Mouse (Mus musculus): ENCODE data around the gene Hjurp. TPM values are rescaled to one million over a fixed set of nuclear protein-coding genes. Genes with fewer than 3 reads are reported as not detected.

Hjurp gene
- polyA plus RNA-seq, 1 experiment: 12.8 TPM

- DNase-seq: no peak
- Histone ChIP-seq H3K4me3 (ENCODE audit: insufficient read depth, low read depth, low read length) (no peak overlapping the region), H3K36me3 (ENCODE audit: control insufficient read depth, insufficient read depth, low read length) (no peaks in the 10 kb centered on the region), H3K27me3 (replicated peaks; ENCODE audit: control insufficient read depth, insufficient read depth, low read length) (no peaks in the 10 kb centered on the region), H3K4me1 (ENCODE audit: control insufficient read depth, insufficient read depth, low read length) (no peaks in the 10 kb centered on the region; the same call in 1 of the 2 replicates), H3K27ac (ENCODE audit: insufficient read depth, low read depth, low read length) (no peak overlapping the region)
- TF ChIP-seq POLR2A (IDR thresholded peaks at IDR 0.05; ENCODE audit: low read depth, low read length) (no peak), CTCF (conservative IDR thresholded peaks at IDR 0.05; ENCODE audit: insufficient read depth, insufficient read length, low read depth, low read length) (no peak)
- 78% methylated on average over 12 of the region's 12 CpGs for WGBS
These were observed 22.5 kb downstream of the Hjurp start for GRCm38 (mm10) chr1:88254793-88255465.

- DNase-seq: no peak
- H3K4me3 ChIP-seq (ENCODE audit: insufficient read depth, low read depth, low read length): no peak overlapping the region
- H3K27me3 ChIP-seq (replicated peaks; ENCODE audit: control insufficient read depth, insufficient read depth, low read length): no peaks in the 10 kb centered on the region
- no peak overlapping the region for H3K27ac ChIP-seq (ENCODE audit: insufficient read depth, low read depth, low read length)
- 69% methylated on average over 6 of the region's 6 CpGs for WGBS
- H3K36me3 ChIP-seq (ENCODE audit: control insufficient read depth, insufficient read depth, low read length): no peaks in the 10 kb centered on the region
- TF ChIP-seq CTCF (conservative IDR thresholded peaks at IDR 0.05; ENCODE audit: insufficient read depth, insufficient read length, low read depth, low read length) (no peak), POLR2A (IDR thresholded peaks at IDR 0.05; ENCODE audit: low read depth, low read length) (no peak)
- no peaks in the 10 kb centered on the region for H3K4me1 ChIP-seq (ENCODE audit: control insufficient read depth, insufficient read depth, low read length)
These were observed 23.9 kb downstream of the Hjurp start for GRCm38 (mm10) chr1:88253540-88253939.

GRCm38 (mm10) chr1:88253106-88253505, 24.3 kb downstream of the Hjurp start:
- Histone ChIP-seq H3K4me3 (ENCODE audit: insufficient read depth, low read depth, low read length) (no peak overlapping the region), H3K36me3 (ENCODE audit: control insufficient read depth, insufficient read depth, low read length) (no peaks in the 10 kb centered on the region), H3K4me1 (ENCODE audit: control insufficient read depth, insufficient read depth, low read length) (no peaks in the 10 kb centered on the region), H3K27me3 (replicated peaks; ENCODE audit: control insufficient read depth, insufficient read depth, low read length) (no peaks in the 10 kb centered on the region), H3K27ac (ENCODE audit: insufficient read depth, low read depth, low read length) (no peak overlapping the region)
- DNase-seq: no peak
- no peak for TF ChIP-seq POLR2A (IDR thresholded peaks at IDR 0.05; ENCODE audit: low read depth, low read length)
- TF ChIP-seq CTCF (conservative IDR thresholded peaks at IDR 0.05; ENCODE audit: insufficient read depth, insufficient read length, low read depth, low read length): no peak
- 61% methylated on average over 8 of the region's 8 CpGs for WGBS

- TF ChIP-seq CTCF (conservative IDR thresholded peaks at IDR 0.05; ENCODE audit: insufficient read depth, insufficient read length, low read depth, low read length): no peak
- no peak for TF ChIP-seq POLR2A (IDR thresholded peaks at IDR 0.05; ENCODE audit: low read depth, low read length)
- DNase-seq: no peak
- no peak overlapping the region for H3K27ac ChIP-seq (ENCODE audit: insufficient read depth, low read depth, low read length)
- no peaks in the 10 kb centered on the region for H3K27me3 ChIP-seq (replicated peaks; ENCODE audit: control insufficient read depth, insufficient read depth, low read length)
- no peaks in the 10 kb centered on the region for H3K36me3 ChIP-seq (ENCODE audit: control insufficient read depth, insufficient read depth, low read length)
- 81% methylated on average over 5 of the region's 5 CpGs for WGBS
- no peaks in the 10 kb centered on the region for H3K4me1 ChIP-seq (ENCODE audit: control insufficient read depth, insufficient read depth, low read length)
- no peak overlapping the region for H3K4me3 ChIP-seq (ENCODE audit: insufficient read depth, low read depth, low read length)
These were observed 27.4 kb downstream of the Hjurp start for GRCm38 (mm10) chr1:88250023-88250422.

- H3K4me3 ChIP-seq (ENCODE audit: insufficient read depth, low read depth, low read length): no peak overlapping the region
- no peak for DNase-seq
- no peaks in the 10 kb centered on the region for H3K27me3 ChIP-seq (replicated peaks; ENCODE audit: control insufficient read depth, insufficient read depth, low read length)
- no peak overlapping the region for H3K27ac ChIP-seq (ENCODE audit: insufficient read depth, low read depth, low read length)
- TF ChIP-seq POLR2A (IDR thresholded peaks at IDR 0.05; ENCODE audit: low read depth, low read length) (no peak), CTCF (conservative IDR thresholded peaks at IDR 0.05; ENCODE audit: insufficient read depth, insufficient read length, low read depth, low read length) (no peak)
- 75% methylated on average over 7 of the region's 7 CpGs for WGBS
- no peaks in the 10 kb centered on the region for H3K36me3 ChIP-seq (ENCODE audit: control insufficient read depth, insufficient read depth, low read length)
- no peaks in the 10 kb centered on the region for H3K4me1 ChIP-seq (ENCODE audit: control insufficient read depth, insufficient read depth, low read length)
These were observed 27.8 kb downstream of the Hjurp start for GRCm38 (mm10) chr1:88249596-88249995.

GRCm38 (mm10) chr1:88248658-88249057, 28.8 kb downstream of the Hjurp start:
- no peaks in the 10 kb centered on the region for H3K4me1 ChIP-seq (ENCODE audit: control insufficient read depth, insufficient read depth, low read length)
- no peak overlapping the region for H3K4me3 ChIP-seq (ENCODE audit: insufficient read depth, low read depth, low read length)
- 63% methylated on average over 4 of the region's 4 CpGs for WGBS
- no peak overlapping the region for H3K27ac ChIP-seq (ENCODE audit: insufficient read depth, low read depth, low read length)
- no peaks in the 10 kb centered on the region for H3K36me3 ChIP-seq (ENCODE audit: control insufficient read depth, insufficient read depth, low read length)
- DNase-seq: no peak
- H3K27me3 ChIP-seq (replicated peaks; ENCODE audit: control insufficient read depth, insufficient read depth, low read length): no peaks in the 10 kb centered on the region
- no peak for TF ChIP-seq POLR2A (IDR thresholded peaks at IDR 0.05; ENCODE audit: low read depth, low read length)
- TF ChIP-seq CTCF (conservative IDR thresholded peaks at IDR 0.05; ENCODE audit: insufficient read depth, insufficient read length, low read depth, low read length): no peak

- 53% methylated on average over 2 of the region's 2 CpGs for WGBS
- Histone ChIP-seq H3K27me3 (replicated peaks; ENCODE audit: control insufficient read depth, insufficient read depth, low read length) (no peaks in the 10 kb centered on the region), H3K36me3 (ENCODE audit: control insufficient read depth, insufficient read depth, low read length) (no peaks in the 10 kb centered on the region), H3K4me1 (ENCODE audit: control insufficient read depth, insufficient read depth, low read length) (no peaks in the 10 kb centered on the region), H3K27ac (ENCODE audit: insufficient read depth, low read depth, low read length) (no peak overlapping the region), H3K4me3 (ENCODE audit: insufficient read depth, low read depth, low read length) (no peak overlapping the region)
- TF ChIP-seq CTCF (conservative IDR thresholded peaks at IDR 0.05; ENCODE audit: insufficient read depth, insufficient read length, low read depth, low read length) (no peak), POLR2A (IDR thresholded peaks at IDR 0.05; ENCODE audit: low read depth, low read length) (no peak)
- DNase-seq: no peak
These were observed 29.8 kb downstream of the Hjurp start for GRCm38 (mm10) chr1:88247660-88248059.

Data from kidney, adult 2 months (tissue).